Mouse (Mus musculus) ES-E14 (cell line): ENCODE measurements at regions not wholly inside any gene's neighbourhood (a gene's known extent, or its start where the extent isn't known, plus 50 kb on each side); places are given as distances from the start of the nearest gene placed in this dataset.

ENCODE experiments used
- CHD2 ChIP-seq: IDR thresholded peaks from 2 replicates; pipeline ENCODE4 v1.6.1; 2014; ENCODE audit warnings: mild to moderate bottlenecking, low read depth, low read length, inconsistent platforms
- MAFK ChIP-seq: IDR thresholded peaks from 2 replicates; pipeline ENCODE4 v1.6.1; 2014; ENCODE audit warnings: mild to moderate bottlenecking, low read depth, low read length, inconsistent platforms; ENCODE audit not compliant: insufficient read depth
- ZC3H11A ChIP-seq: IDR thresholded peaks from 2 replicates; pipeline ENCODE4 v1.6.1; 2012; ENCODE audit warnings: low read depth, mild to moderate bottlenecking, inconsistent platforms, low read length, borderline replicate concordance

GRCm38 (mm10) chr6:25445351-25445940 lies 245.1 kb downstream of the Gpr37 start:
- TF ChIP-seq CHD2 (no peak), ZC3H11A (no peak), MAFK (no peak)
